Mouse (Mus musculus): ENCODE results near the gene Mcrip2. TPM values are rescaled to one million over a fixed set of nuclear protein-coding genes. Genes with fewer than 3 reads are reported as not detected.

Mcrip2 gene
- polyA plus RNA-seq, 1 experiment from 2014 or later: 8.5 TPM

DNA sequence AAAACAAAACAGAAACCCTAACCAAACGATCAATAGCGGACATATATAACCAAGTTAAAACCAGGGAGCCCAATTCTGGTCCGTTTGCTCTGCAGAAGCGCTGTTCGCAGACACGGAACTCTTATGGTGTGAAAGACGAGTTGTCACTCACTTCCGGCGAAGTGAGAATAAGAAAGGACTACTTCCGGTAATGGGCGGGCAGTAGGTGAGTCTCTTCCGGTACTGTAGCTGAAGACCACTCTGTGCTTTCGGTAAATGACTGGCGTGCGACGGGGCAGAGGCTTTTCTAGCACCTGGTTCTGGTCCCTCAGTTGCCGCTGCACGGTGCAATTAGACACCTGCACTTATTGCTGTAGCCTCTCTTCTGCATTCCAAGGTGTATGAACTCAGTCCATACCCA is 45.1 kb downstream of the Mcrip2 start, which contains the start of gene Wdr24:
Gene Wdr24 (plus strand): TSS at position 176 of the 400 bp plus-strand sequence.
- H3K9ac ChIP-seq (replicated peaks): peak within 1 kb of the TSS; percentile 75
- under 1% methylated on average over 18 of the region's 18 CpGs for WGBS
- peak within 1 kb of the TSS; percentile 43; the same call in 1 of the 2 replicates for H3K27ac ChIP-seq (replicated peaks)
- no peaks in the 10 kb centered on the region for H3K9me3 ChIP-seq
- peaks cover 41% of the 10 kb centered on the region for H3K4me1 ChIP-seq
- peaks cover 24% of the 10 kb centered on the region for H3K36me3 ChIP-seq
- ATAC-seq (ENCODE audit: low FRiP score, low read depth): peak; percentile 57
- H3K4me3 ChIP-seq: peak within 1 kb of the TSS; percentile 60
- H3K4me2 ChIP-seq (replicated peaks): peak within 1 kb of the TSS; percentile 95
- H3K27me3 ChIP-seq: peaks cover 30% of the 10 kb centered on the region

DNA sequence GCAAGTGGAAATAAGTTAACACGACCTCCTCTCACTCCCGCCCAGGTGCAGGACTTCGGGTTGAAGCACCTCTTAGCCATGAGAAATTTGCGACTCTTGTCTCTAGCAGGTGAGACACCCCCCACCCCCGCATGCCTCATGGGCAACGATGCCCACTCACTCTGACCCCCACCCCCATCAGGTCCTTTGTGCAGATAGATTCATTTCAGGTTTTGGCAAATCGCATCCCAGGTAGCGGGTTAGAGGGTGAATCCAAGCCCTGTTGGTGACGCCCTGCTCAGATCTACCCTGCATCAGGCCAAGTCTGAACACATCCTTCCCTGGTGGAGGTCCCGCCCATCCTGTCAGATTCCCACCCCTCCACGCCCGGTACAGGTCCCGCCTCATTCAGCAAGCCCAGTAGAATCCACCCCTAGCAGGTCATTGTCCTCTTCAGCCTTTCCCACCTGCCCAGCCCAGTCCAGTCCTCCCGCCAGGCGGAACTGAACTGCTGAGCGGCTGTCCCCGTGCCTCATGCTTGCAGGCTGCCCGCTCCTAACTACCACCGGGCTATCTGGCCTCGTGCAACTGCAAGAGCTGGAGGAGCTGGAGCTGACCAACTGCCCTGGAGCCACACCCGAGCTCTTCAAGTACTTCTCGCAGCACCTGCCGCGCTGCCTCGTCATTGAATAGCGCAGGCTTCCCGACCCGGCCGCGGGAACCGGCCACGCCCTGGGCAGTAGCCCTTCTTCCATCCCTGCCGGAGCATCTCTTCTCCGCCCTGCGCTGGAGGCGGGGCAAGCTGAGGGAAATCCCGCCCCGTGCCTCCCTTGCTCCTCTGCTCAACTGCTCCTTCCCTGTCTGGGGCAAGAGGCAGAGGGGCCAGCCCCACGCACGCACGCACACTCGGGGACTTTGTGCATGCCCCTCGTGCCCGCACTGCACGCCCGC is 49.4 kb downstream of the Mcrip2 start:
- no peak for ATAC-seq (ENCODE audit: low FRiP score, low read depth)
- peak overlapping the region; percentile 42; the same call in 1 of the 2 replicates for H3K9ac ChIP-seq (replicated peaks)
- WGBS: 6% methylated on average over 46 of the region's 46 CpGs
- peak overlapping the region; percentile 35 for H3K4me2 ChIP-seq (replicated peaks)
- H3K27me3 ChIP-seq: peaks cover 41% of the 10 kb centered on the region
- peaks cover 20% of the 10 kb centered on the region for H3K36me3 ChIP-seq
- peak overlapping the region; percentile 7; the same call in 1 of the 2 replicates for H3K4me3 ChIP-seq
- H3K27ac ChIP-seq (replicated peaks): no peak overlapping the region
- peaks cover 18% of the 10 kb centered on the region for H3K4me1 ChIP-seq
- H3K9me3 ChIP-seq: no peaks in the 10 kb centered on the region

DNA sequence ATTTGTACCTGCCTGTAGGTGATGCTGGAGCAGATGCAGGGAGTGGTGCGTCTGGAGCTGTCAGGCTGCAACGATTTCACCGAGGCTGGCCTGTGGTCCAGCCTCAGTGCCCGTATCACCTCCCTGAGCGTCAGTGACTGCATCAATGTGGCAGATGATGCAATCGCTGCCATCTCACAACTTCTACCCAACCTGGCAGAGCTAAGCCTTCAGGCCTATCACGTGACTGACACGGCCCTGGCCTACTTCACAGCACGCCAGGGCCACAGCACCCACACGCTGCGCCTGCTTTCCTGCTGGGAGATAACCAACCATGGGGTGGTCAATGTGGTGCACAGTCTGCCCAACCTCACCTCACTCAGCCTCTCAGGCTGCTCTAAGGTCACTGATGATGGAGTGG is 50.9 kb downstream of the Mcrip2 start:
- H3K36me3 ChIP-seq: peaks cover 20% of the 10 kb centered on the region
- ATAC-seq (ENCODE audit: low FRiP score, low read depth): no peak
- 86% methylated on average over 11 of the region's 11 CpGs for WGBS
- no peak overlapping the region for H3K4me3 ChIP-seq
- H3K27me3 ChIP-seq: peaks cover 49% of the 10 kb centered on the region
- no peaks in the 10 kb centered on the region for H3K9me3 ChIP-seq
- no peak overlapping the region for H3K27ac ChIP-seq (replicated peaks)
- H3K4me2 ChIP-seq (replicated peaks): no peak overlapping the region
- H3K9ac ChIP-seq (replicated peaks): no peak overlapping the region
- peaks cover 20% of the 10 kb centered on the region for H3K4me1 ChIP-seq

Small RNAs within 50 kb of the gene (microRNA-seq; reads per million reads assigned to microRNA genes)
- gene Mir3082: not detected

Other genes starting within 250 kb of the Mcrip2 start
- 0.85 and 1.5 TPM in 2 replicates for gene Gng13, start 151.6 kb downstream of the Mcrip2 start, polyA plus RNA-seq (2016; fragmentation: Nextera tagmentation; extraction: Ambion mirVana)
- gene Chtf18, start 141.3 kb downstream of the Mcrip2 start, polyA plus RNA-seq (2016; fragmentation: Nextera tagmentation; extraction: Ambion mirVana): 31.4 and 34.5 TPM in 2 replicates
- 18.1 and 19.4 TPM in 2 replicates for gene Rpusd1, start 141.1 kb downstream of the Mcrip2 start, polyA plus RNA-seq (2016; fragmentation: Nextera tagmentation; extraction: Ambion mirVana)
- not detected in 2 replicates for gene Mslnl, start 132.7 kb downstream of the Mcrip2 start, polyA plus RNA-seq (2016; fragmentation: Nextera tagmentation; extraction: Ambion mirVana)
- 0.19 and 0.27 TPM in 2 replicates for gene Msln, start 114.4 kb downstream of the Mcrip2 start, polyA plus RNA-seq (2016; fragmentation: Nextera tagmentation; extraction: Ambion mirVana)
- gene Narfl, start 95.0 kb downstream of the Mcrip2 start, polyA plus RNA-seq (2016; fragmentation: Nextera tagmentation; extraction: Ambion mirVana): 24.8 and 24.9 TPM in 2 replicates
- 114 and 116 TPM in 2 replicates for gene Haghl, start 83.1 kb downstream of the Mcrip2 start, polyA plus RNA-seq (2016; fragmentation: Nextera tagmentation; extraction: Ambion mirVana)
- gene Ccdc78, start 82.2 kb downstream of the Mcrip2 start, polyA plus RNA-seq (2016; fragmentation: Nextera tagmentation; extraction: Ambion mirVana): 0.40 and 0.68 TPM in 2 replicates
- 81.8 and 86.1 TPM in 2 replicates for gene Fam173a, start 75.9 kb downstream of the Mcrip2 start, polyA plus RNA-seq (2016; fragmentation: Nextera tagmentation; extraction: Ambion mirVana)
- not detected in 2 replicates for gene AC134908.4, start 73.1 kb downstream of the Mcrip2 start, polyA plus RNA-seq (2016; fragmentation: Nextera tagmentation; extraction: Ambion mirVana)
- gene Metrn, start 71.6 kb downstream of the Mcrip2 start, polyA plus RNA-seq (2016; fragmentation: Nextera tagmentation; extraction: Ambion mirVana): 59.1 and 68.8 TPM in 2 replicates
- gene Fbxl16, start 59.7 kb downstream of the Mcrip2 start, polyA plus RNA-seq (2016; fragmentation: Nextera tagmentation; extraction: Ambion mirVana): 24.8 and 29.4 TPM in 2 replicates
- gene Wdr24, start 45.1 kb downstream of the Mcrip2 start, polyA plus RNA-seq (2016; fragmentation: Nextera tagmentation; extraction: Ambion mirVana): 28.3 and 28.5 TPM in 2 replicates
- gene Jmjd8, start 39.9 kb downstream of the Mcrip2 start, polyA plus RNA-seq (2016; fragmentation: Nextera tagmentation; extraction: Ambion mirVana): 70.7 and 71.1 TPM in 2 replicates
- 277 and 283 TPM in 2 replicates for gene Stub1, start 35.4 kb downstream of the Mcrip2 start, polyA plus RNA-seq (2016; fragmentation: Nextera tagmentation; extraction: Ambion mirVana)
- 5.8 and 6.0 TPM in 2 replicates for gene Rhbdl1, start 31.5 kb downstream of the Mcrip2 start, polyA plus RNA-seq (2016; fragmentation: Nextera tagmentation; extraction: Ambion mirVana)
- 2.5 and 3.7 TPM in 2 replicates for gene Gm20683, start 27.0 kb downstream of the Mcrip2 start, polyA plus RNA-seq (2016; fragmentation: Nextera tagmentation; extraction: Ambion mirVana)
- 17.7 and 21.1 TPM in 2 replicates for gene Rhot2, start 23.9 kb downstream of the Mcrip2 start, polyA plus RNA-seq (2016; fragmentation: Nextera tagmentation; extraction: Ambion mirVana)
- gene Wdr90, start 7.3 kb downstream of the Mcrip2 start, polyA plus RNA-seq (2016; fragmentation: Nextera tagmentation; extraction: Ambion mirVana): 38.1 and 38.5 TPM in 2 replicates
- 59.5 and 65.2 TPM in 2 replicates for gene Mettl26, start 6.3 kb upstream of the Mcrip2 start, polyA plus RNA-seq (2016; fragmentation: Nextera tagmentation; extraction: Ambion mirVana)
- gene Wfikkn1, start 12.1 kb upstream of the Mcrip2 start, polyA plus RNA-seq (2016; fragmentation: Nextera tagmentation; extraction: Ambion mirVana): 0.52 and 0.60 TPM in 2 replicates
- 38.0 and 38.8 TPM in 2 replicates for gene Rab40c, start 51.0 kb upstream of the Mcrip2 start, polyA plus RNA-seq (2016; fragmentation: Nextera tagmentation; extraction: Ambion mirVana)
- 54.1 and 54.5 TPM in 2 replicates for gene Pigq, start 76.2 kb upstream of the Mcrip2 start, polyA plus RNA-seq (2016; fragmentation: Nextera tagmentation; extraction: Ambion mirVana)
- 0.26 and 0.61 TPM in 2 replicates for gene Nhlrc4, start 76.2 kb upstream of the Mcrip2 start, polyA plus RNA-seq (2016; fragmentation: Nextera tagmentation; extraction: Ambion mirVana)
- gene A930017K11Rik, start 83.8 kb upstream of the Mcrip2 start, polyA plus RNA-seq (2016; fragmentation: Nextera tagmentation; extraction: Ambion mirVana): 0.13 and 0.14 TPM in 2 replicates
- gene Capn15, start 117.0 kb upstream of the Mcrip2 start, polyA plus RNA-seq (2016; fragmentation: Nextera tagmentation; extraction: Ambion mirVana): 30.4 and 30.6 TPM in 2 replicates
- 43.1 and 44.8 TPM in 2 replicates for gene Rab11fip3, start 200.8 kb upstream of the Mcrip2 start, polyA plus RNA-seq (2016; fragmentation: Nextera tagmentation; extraction: Ambion mirVana)
- gene Decr2, start 221.6 kb upstream of the Mcrip2 start, polyA plus RNA-seq (2016; fragmentation: Nextera tagmentation; extraction: Ambion mirVana): 25.1 and 27.7 TPM in 2 replicates
- 48.0 and 50.7 TPM in 2 replicates for gene Nme4, start 226.8 kb upstream of the Mcrip2 start, polyA plus RNA-seq (2016; fragmentation: Nextera tagmentation; extraction: Ambion mirVana)
- gene Tmem8, start 244.5 kb upstream of the Mcrip2 start, polyA plus RNA-seq (2016; fragmentation: Nextera tagmentation; extraction: Ambion mirVana): 2.1 and 2.9 TPM in 2 replicates

Data from midbrain, embryonic 12.5 days (tissue).